Mouse (Mus musculus) forebrain, embryonic 14.5 days (tissue): ENCODE data around the gene Cabp1. TPM values are rescaled to one million over a fixed set of nuclear protein-coding genes. Genes with fewer than 3 reads are reported as not detected.

Experiments
- ATAC-seq: fragments of 200-750 bp; cut with Nextera tagmentation; 2 replicates; pipeline ENCODE4 v1.8.0; 2017; ENCODE audit warnings: mild to moderate bottlenecking, moderate library complexity
- DNase-seq: peaks from one replicate; pipeline ENCODE4 v3.0.0-alpha.2; 2015; ENCODE audit warnings: low spot score
- H3K27ac ChIP-seq: fragments of 300-500 bp; sonication (generic); 2 replicates; pipeline ENCODE4 v1.5.1; 2014; ENCODE audit warnings: low read depth, mild to moderate bottlenecking, control low read depth, low read length, moderate library complexity
- H3K27me3 ChIP-seq: fragments of 300-500 bp; sonication (generic); replicated peaks from 2 replicates; pipeline ENCODE4 v1.6.1; 2014; ENCODE audit warnings: low read length, control low read depth, mixed read lengths; ENCODE audit not compliant: control insufficient read depth, insufficient read depth
- H3K36me3 ChIP-seq: fragments of 300-500 bp; sonication (generic); 2 replicates; pipeline ENCODE4 v1.6.1; 2014; ENCODE audit warnings: low read length, control low read depth; ENCODE audit not compliant: control insufficient read depth, insufficient read depth
- H3K4me1 ChIP-seq: fragments of 300-500 bp; sonication (generic); 2 replicates; pipeline ENCODE4 v1.6.1; 2014; ENCODE audit warnings: antibody characterized with exemption, low read length, control low read depth; ENCODE audit not compliant: control insufficient read depth, insufficient read depth
- H3K4me2 ChIP-seq: fragments of 300-500 bp; sonication (generic); 2 replicates; pipeline ENCODE4 v1.6.1; 2014; ENCODE audit warnings: mild to moderate bottlenecking, control low read depth, low read length
- H3K4me3 ChIP-seq: fragments of 300-500 bp; sonication (generic); 2 replicates; pipeline ENCODE4 v1.5.1; 2014; ENCODE audit warnings: low read depth, low read length, control low read depth
- H3K9ac ChIP-seq: fragments of 300-500 bp; sonication (generic); 2 replicates; pipeline ENCODE4 v1.6.1; 2014; ENCODE audit warnings: mild to moderate bottlenecking, low read length, control low read depth, moderate library complexity
- H3K9me3 ChIP-seq: fragments of 300-500 bp; sonication (generic); replicated peaks from 2 replicates; pipeline ENCODE4 v1.6.1; 2016; ENCODE audit warnings: low read length, control low read depth, mixed read lengths; ENCODE audit not compliant: control insufficient read depth
- WGBS: fragments of 180-500 bp; shearing (Covaris S2); extraction: QIAGEN DNeasy Blood & Tissue Kit; methylation state at CpG from one replicate; pipeline ENCODE4 v1.1.7; 2014; 5-methylcytosine and 5-hydroxymethylcytosine counted together
- polyA plus RNA-seq: library from polyadenylated mRNA; unstranded; fragments of >200 nt; fragmentation: Nextera tagmentation; extraction: Ambion mirVana; gene quantifications from 2 replicates; pipeline ENCODE4 v1.2.1, GENCODE M21; 2014

Gene Cabp1
- polyA plus RNA-seq, 1 experiment from 2014 or later: 10.1 TPM

GRCm38 (mm10) chr5:115214864-115215263, 20.7 kb upstream of the Cabp1 start:
- Histone ChIP-seq H3K9me3 (no peaks in the 10 kb centered on the region), H3K4me2 (peak overlapping the region; percentile 48), H3K36me3 (no peaks in the 10 kb centered on the region), H3K27me3 (0 out of 2 replicates have a peak, but pooled peaks cover 3% of the 10 kb centered on the region), H3K27ac (0 out of 2 replicates have a peak overlapping the region, but pooled peaks have one; percentile 34), H3K4me1 (peaks cover 7% of the 10 kb centered on the region), H3K9ac (peak overlapping the region; percentile 63), H3K4me3 (peak overlapping the region; percentile 31)
- DNase-seq: peak; percentile 74
- 0% methylated on average over 17 of the region's 17 CpGs for WGBS
- ATAC-seq: peak; percentile 79

GRCm38 (mm10) chr5:115212861-115213260, 18.7 kb upstream of the Cabp1 start:
- Histone ChIP-seq H3K27me3 (0 out of 2 replicates have a peak, but pooled peaks cover 3% of the 10 kb centered on the region), H3K27ac (peak overlapping the region; percentile 9; the same call in 1 of the 2 replicates), H3K4me1 (peaks cover 7% of the 10 kb centered on the region), H3K36me3 (no peaks in the 10 kb centered on the region), H3K4me2 (no peak overlapping the region), H3K9ac (no peak overlapping the region), H3K9me3 (no peaks in the 10 kb centered on the region), H3K4me3 (no peak overlapping the region)
- ATAC-seq (no peak), DNase-seq (no peak)
- 69% methylated on average over 4 of the region's 4 CpGs for WGBS

DNA sequence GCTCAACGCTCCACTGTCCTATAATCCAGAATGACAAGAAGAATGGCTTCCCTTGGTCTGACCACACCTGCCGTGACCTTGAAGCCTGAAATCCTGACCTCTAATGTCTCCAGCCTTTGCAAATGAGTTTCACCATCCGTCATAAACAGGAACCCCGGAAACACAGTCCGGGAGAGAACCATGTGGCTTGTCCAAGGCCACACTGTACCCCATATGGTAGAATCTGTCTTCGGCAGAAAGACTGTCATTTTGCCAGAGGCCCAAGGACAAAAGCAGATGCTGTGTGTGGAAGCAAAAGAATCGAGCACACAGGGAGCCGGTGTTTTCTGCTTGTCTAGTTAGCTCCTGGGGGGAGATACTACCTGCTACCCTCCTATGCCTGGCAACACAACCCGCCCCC, 18.3 kb upstream of the Cabp1 start:
- ATAC-seq: no peak
- Histone ChIP-seq H3K4me1 (peaks cover 7% of the 10 kb centered on the region), H3K36me3 (no peaks in the 10 kb centered on the region), H3K27me3 (0 out of 2 replicates have a peak, but pooled peaks cover 3% of the 10 kb centered on the region), H3K4me2 (no peak overlapping the region), H3K9ac (no peak overlapping the region), H3K9me3 (no peaks in the 10 kb centered on the region), H3K27ac (peak overlapping the region; percentile 9; the same call in 1 of the 2 replicates), H3K4me3 (no peak overlapping the region)
- DNase-seq: no peak
- WGBS: 66% methylated on average over 9 of the region's 9 CpGs

DNA sequence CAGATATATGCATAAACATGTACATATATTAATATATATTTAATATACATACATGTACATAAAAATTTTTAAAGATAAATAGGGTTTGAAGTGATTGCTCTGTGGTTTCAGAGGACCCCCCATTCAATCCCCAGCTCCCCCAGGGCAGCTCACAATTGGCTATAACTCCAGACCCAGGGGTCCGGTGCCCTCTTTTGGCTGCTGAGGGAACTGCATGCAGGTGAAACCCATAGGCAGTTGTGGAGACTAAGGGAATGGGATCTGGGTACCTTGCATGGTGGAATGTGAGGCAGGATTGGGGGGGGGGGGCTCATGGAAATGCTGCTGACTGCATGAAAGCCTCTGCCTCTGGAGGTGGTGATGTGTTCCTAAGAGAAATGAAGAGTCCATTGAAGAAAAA, 16.2 kb upstream of the Cabp1 start:
- Histone ChIP-seq H3K36me3 (no peaks in the 10 kb centered on the region), H3K9me3 (no peaks in the 10 kb centered on the region), H3K4me2 (no peak overlapping the region), H3K4me1 (peaks cover 2% of the 10 kb centered on the region; the same call in 1 of the 2 replicates), H3K4me3 (no peak overlapping the region), H3K27ac (no peak overlapping the region), H3K27me3 (no peaks in the 10 kb centered on the region), H3K9ac (no peak overlapping the region)
- WGBS: 16% methylated on average over 1 of the region's 1 CpGs
- DNase-seq (no peak), ATAC-seq (no peak)

GRCm38 (mm10) chr5:115208601-115209000, 14.4 kb upstream of the Cabp1 start:
- DNase-seq (no peak), ATAC-seq (no peak)

GRCm38 (mm10) chr5:115207892-115208291, 13.7 kb upstream of the Cabp1 start:
- Histone ChIP-seq H3K27me3 (no peaks in the 10 kb centered on the region), H3K4me3 (no peak overlapping the region), H3K9me3 (no peaks in the 10 kb centered on the region), H3K36me3 (no peaks in the 10 kb centered on the region), H3K9ac (no peak overlapping the region), H3K4me2 (no peak overlapping the region), H3K27ac (0 out of 2 replicates have a peak overlapping the region, but pooled peaks have one; percentile 44), H3K4me1 (peaks cover 12% of the 10 kb centered on the region)
- ATAC-seq (no peak), DNase-seq (peak; percentile 52)
- WGBS: 11% methylated on average over 10 of the region's 16 CpGs

More at GRCm38 (mm10) chr5:115208601-115209000, 14.4 kb upstream of the Cabp1 start:
- no peaks in the 10 kb centered on the region for H3K27me3 ChIP-seq
- H3K4me1 ChIP-seq: peaks cover 12% of the 10 kb centered on the region
- no peak overlapping the region for H3K4me2 ChIP-seq
- 72% methylated on average over 5 of the region's 5 CpGs for WGBS
- no peaks in the 10 kb centered on the region for H3K9me3 ChIP-seq
- no peaks in the 10 kb centered on the region for H3K36me3 ChIP-seq
- H3K9ac ChIP-seq: no peak overlapping the region
- H3K4me3 ChIP-seq: no peak overlapping the region
- 0 out of 2 replicates have a peak overlapping the region, but pooled peaks have one; percentile 44 for H3K27ac ChIP-seq

DNA sequence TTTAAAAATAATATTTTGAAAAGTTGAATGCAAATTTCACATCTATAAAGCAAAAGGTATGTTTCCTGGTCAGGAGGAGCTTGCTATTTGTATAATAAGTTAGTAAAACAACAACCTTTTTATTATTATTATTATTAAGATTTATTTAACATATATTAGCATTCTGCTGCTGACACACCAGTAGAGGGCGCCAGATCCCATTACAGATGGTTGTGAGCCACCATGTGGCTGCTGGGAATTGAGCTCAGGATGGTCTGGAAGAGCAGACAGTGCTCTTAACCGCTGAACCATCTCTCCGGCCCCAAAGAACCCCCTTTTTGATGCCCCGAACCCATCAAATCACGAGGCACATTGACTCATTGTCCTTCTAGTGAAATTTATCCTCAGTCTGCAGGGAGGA, 13.1 kb upstream of the Cabp1 start:
- Histone ChIP-seq H3K4me3 (no peak overlapping the region), H3K4me1 (peaks cover 12% of the 10 kb centered on the region), H3K9ac (no peak overlapping the region), H3K4me2 (no peak overlapping the region), H3K36me3 (no peaks in the 10 kb centered on the region), H3K27ac (no peak overlapping the region; the same call in 1 of the 2 replicates), H3K9me3 (no peaks in the 10 kb centered on the region), H3K27me3 (no peaks in the 10 kb centered on the region)
- DNase-seq (no peak), ATAC-seq (no peak)
- 59% methylated on average over 5 of the region's 5 CpGs for WGBS

DNA sequence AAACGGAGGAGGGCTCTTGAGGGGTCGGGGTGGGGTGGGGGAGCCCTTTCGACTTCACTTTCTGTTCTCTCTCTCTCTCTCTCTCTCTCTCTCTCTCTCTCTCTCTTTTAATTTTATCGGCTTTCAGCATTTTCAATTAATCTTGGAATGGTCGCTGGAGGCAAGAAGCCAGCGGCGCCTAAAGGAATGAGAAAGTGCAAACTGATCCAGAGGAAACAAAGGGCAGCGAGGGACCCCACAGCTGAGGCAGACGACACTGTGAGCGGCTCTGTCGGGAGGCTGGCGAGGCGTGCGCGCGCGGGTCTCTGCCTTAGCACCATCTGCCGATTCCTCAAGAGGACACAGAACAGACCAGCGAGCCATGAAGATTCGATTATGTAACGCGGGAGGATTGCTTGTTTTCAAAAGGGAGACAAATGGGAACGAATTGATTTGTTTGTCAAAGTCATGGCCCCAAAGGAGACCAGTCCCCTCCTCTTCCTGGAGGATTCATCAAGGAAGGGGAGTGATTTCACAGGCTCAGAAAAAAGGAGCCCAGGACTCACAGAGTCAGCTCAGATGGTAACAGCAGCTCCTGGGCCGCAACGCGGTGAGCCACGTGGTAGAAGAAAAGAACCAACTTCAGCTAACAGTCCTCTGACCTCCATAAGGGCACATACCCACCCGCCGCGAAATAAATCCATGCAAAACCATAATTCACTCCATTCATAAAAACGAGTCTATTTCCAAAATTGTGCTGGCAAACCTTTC, 10.6 kb upstream of the Cabp1 start:
- 4% methylated on average over 31 of the region's 31 CpGs for WGBS
- Histone ChIP-seq H3K9ac (peak overlapping the region; percentile 57), H3K4me1 (peaks cover 12% of the 10 kb centered on the region), H3K27ac (peak overlapping the region; percentile 73), H3K9me3 (no peaks in the 10 kb centered on the region), H3K4me3 (peak overlapping the region; percentile 20), H3K27me3 (no peaks in the 10 kb centered on the region), H3K36me3 (no peaks in the 10 kb centered on the region), H3K4me2 (peak overlapping the region; percentile 46)
- DNase-seq (peak; percentile 80), ATAC-seq (peak; percentile 90)
